Mouse (Mus musculus) lung, postnatal 36 days (tissue): Measurements from ENCODE around the gene Spred1.

ENCODE experiments used
- DNase-seq: peaks from one replicate; pipeline ENCODE4 v3.0.0; 2022; ENCODE audit warnings: mixed read lengths

Gene Spred1

GRCm38 (mm10) chr2:117121212-117121983 lies at the start of gene Spred1:
Gene Spred1 (plus strand): TSS chr2:117121374.
- peak; percentile 19 for DNase-seq

GRCm38 (mm10) chr2:117071596-117071995 lies 49.6 kb upstream of the Spred1 start:
- no peak for DNase-seq

- no peak for DNase-seq
Observed at GRCm38 (mm10) chr2:117078711-117079110, 42.5 kb upstream of the Spred1 start.

- peak; percentile 75 for DNase-seq
Observed at GRCm38 (mm10) chr2:117079621-117080020, 41.6 kb upstream of the Spred1 start.

- no peak for DNase-seq
Observed at GRCm38 (mm10) chr2:117086002-117086765, 35.0 kb upstream of the Spred1 start.

DNA sequence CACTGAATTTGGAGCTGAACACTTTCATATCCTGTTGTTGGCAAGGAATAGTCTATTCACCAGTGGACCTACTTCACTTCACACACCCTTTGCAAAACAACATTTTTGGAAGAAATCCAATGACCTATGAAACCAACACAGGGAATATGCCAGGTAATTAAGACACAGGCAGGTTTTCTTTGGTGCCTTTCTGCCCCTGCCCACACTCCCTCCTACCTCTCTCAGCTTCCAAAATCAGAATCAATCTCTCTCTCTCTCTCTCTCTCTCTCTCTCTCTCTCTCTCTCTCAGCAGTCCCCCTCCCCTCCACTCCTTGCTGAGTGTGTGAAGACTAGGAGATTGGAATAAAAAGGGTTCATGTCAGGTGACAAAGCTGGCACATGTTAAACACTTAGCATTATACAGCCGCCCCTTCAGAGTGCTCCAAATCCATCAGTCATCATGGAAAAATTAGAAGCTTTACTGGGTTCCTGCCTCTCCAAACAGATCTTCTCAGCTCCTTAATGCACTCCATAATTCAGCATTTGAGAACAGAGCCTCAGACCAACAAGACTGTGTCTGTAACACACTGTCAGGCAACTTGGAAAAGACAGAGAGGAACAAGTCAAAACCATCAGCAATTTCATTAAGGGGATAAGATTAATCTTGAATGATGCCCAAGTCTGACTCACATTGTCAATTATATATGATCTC lies 34.3 kb upstream of the Spred1 start:
- no peak for DNase-seq

GRCm38 (mm10) chr2:117087458-117087820 lies 33.7 kb upstream of the Spred1 start:
- DNase-seq = no peak

GRCm38 (mm10) chr2:117089482-117089881 lies 31.7 kb upstream of the Spred1 start:
- DNase-seq = no peak

- no peak for DNase-seq
Observed at GRCm38 (mm10) chr2:117090061-117090460, 31.1 kb upstream of the Spred1 start.

GRCm38 (mm10) chr2:117092946-117093401 lies 28.2 kb upstream of the Spred1 start:
- no peak for DNase-seq

- no peak for DNase-seq
Observed at GRCm38 (mm10) chr2:117095491-117095890, 25.7 kb upstream of the Spred1 start.

- peak; percentile 40 for DNase-seq
Observed at GRCm38 (mm10) chr2:117097305-117097704, 23.9 kb upstream of the Spred1 start.

DNA sequence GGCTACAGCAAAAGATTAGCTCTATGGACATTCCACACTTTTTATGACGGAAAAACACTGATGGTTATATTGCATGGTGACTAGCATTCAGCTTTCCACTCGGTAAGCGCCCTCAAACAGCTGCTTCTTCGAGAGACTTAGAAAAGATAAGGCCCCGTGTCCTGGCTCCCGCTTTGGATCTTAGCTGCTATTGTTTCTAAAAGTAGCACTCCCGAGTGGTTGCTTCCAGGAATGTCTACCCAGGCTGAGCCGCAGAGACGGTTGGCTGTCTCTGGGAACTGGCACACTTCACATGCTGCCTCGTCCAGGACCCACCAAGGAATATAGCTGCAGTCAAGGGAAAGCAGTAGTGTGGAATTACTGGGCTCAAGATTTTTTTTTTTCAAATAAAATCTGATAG lies 21.9 kb upstream of the Spred1 start:
- DNase-seq = no peak

GRCm38 (mm10) chr2:117103461-117103860 lies 17.7 kb upstream of the Spred1 start:
- no peak for DNase-seq

GRCm38 (mm10) chr2:117105407-117105806 lies 15.8 kb upstream of the Spred1 start:
- no peak for DNase-seq

DNA sequence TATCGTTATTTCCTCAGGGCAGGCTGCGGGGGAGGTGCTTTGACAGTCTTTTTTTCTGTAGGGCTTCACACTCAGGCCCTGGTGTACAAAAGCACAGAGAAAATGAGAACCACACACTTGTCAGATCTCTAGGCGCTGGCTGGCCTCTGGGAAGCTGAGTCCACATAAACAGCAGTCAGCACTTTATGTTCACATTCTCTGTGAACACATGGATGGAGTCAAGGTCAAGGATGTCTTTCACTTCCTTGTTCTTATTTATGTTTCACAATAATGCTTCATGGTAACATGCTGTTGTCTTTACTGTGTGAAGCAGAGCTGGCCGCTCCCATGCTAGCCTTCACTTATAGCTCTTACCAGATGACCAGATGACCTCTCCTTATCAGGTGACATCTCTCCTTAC lies 13.1 kb upstream of the Spred1 start:
- no peak for DNase-seq

GRCm38 (mm10) chr2:117109296-117109695 lies 11.9 kb upstream of the Spred1 start:
- DNase-seq = peak; percentile 65

DNA sequence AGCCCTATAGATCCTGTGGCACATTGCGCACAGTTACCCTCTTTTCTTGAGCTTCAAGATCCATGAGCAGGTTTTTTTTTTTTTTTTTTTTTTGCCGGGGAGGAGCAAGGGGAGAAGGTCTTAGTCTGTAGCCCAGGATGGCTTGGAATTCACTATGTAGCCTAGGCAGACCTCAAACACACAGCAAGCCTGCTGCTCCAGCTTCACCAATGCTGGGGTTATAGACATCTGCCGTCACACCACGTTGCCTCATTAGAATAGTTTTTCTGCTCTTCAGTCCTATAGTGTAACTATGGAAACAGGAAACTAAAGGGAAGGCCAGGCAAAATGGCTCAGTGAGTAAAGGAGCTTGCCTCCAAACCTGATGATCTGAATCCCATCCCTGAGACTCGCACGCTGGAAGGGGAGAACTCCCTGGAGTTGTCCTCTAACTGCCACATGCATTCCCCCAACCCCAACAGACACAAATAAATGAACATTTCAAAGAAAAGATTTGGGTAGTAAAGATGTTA lies 10.8 kb upstream of the Spred1 start:
- DNase-seq = no peak

GRCm38 (mm10) chr2:117113262-117113661 lies 7.9 kb upstream of the Spred1 start:
- DNase-seq = no peak

- no peak for DNase-seq
Observed at GRCm38 (mm10) chr2:117113762-117114161, 7.4 kb upstream of the Spred1 start.

- no peak for DNase-seq
Observed at GRCm38 (mm10) chr2:117118516-117118915, 2.7 kb upstream of the Spred1 start.

DNA sequence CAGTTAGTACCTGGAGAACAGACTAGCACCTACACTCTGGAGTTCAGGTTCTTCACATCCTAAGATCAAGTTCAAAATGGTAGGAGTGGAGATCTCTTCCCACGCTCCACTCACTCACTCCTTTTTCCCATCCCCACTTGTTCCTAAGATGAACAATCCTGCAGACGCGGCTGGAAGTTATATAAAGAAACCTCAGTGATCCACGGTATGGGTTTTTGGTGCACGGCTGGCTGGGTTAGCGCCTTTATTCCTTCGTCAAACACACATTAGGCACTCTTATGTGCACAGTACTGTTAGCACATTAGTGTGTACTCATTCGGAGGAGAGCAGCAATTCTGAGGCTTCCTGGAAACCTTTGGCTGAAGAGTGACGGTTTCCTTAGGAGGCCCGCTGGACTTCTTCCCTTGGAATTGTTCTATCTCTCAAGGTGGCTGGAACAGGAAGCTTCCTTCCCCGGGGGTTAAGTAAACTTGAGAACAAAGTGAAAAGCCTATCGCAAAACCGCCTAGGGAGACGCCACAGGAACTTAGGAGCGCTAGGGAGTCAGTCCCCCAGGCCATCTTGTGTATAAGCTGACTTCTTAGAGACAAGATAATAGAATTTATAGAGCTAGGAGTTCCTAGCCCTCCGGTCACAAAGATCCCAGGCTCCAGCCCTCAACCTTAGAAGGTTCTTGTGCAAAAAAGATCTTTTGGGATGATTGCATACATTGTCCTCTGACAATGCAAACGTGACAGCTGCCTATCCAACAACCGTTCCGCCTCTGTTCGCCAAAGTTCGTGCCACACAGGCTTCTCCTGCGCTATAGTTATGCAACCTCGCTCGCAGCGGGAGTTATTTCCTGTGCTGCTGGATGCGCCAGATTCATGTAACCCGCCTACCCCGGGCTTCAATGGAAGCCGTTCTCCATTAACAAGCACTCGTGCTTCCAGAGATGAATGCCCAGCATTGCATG lies 1.6 kb upstream of the Spred1 start:
- peak; percentile 87 for DNase-seq
